Mouse (Mus musculus) E14TG2a.4 (cell line): ENCODE data around the gene Cfap65.

ENCODE experiments used
- CTCF ChIP-seq: conservative IDR thresholded peaks from 2 replicates; pipeline ENCODE4 v1.5.1; 2014; ENCODE audit warnings: low read length
- NANOG ChIP-seq: IDR thresholded peaks from 2 replicates; pipeline ENCODE4 v1.6.1; 2014; ENCODE audit warnings: borderline replicate concordance, low read length, mixed read lengths

GRCm38 (mm10) chr1:74856439-74856720 is 79.0 kb downstream of the Cfap65 start:
- TF ChIP-seq CTCF (no peak), NANOG (no peak)
